Mouse (Mus musculus) layer of hippocampus, adult 11-12 months (tissue): ENCODE measurements around the gene Clip3.

ENCODE experiments used
- DNase-seq: peaks from one replicate; pipeline ENCODE4 v3.0.0; 2022; ENCODE audit warnings: low spot score

The Clip3 gene

GRCm38 (mm10) chr7:30291215-30292131, at the start of gene Clip3:
TSS of gene Clip3 (plus strand) at chr7:30291728.
- peak; percentile 91 for DNase-seq

- DNase-seq = no peak
Measured at GRCm38 (mm10) chr7:30251956-30252954, 39.3 kb upstream of the Clip3 start.

GRCm38 (mm10) chr7:30265041-30265440, 26.5 kb upstream of the Clip3 start:
- no peak for DNase-seq

GRCm38 (mm10) chr7:30265531-30265930, 26.0 kb upstream of the Clip3 start:
- DNase-seq = no peak

- no peak for DNase-seq
Measured at GRCm38 (mm10) chr7:30265935-30266334, 25.6 kb upstream of the Clip3 start.

GRCm38 (mm10) chr7:30266780-30267179, 24.7 kb upstream of the Clip3 start:
- DNase-seq = no peak

GRCm38 (mm10) chr7:30269641-30270040, 21.9 kb upstream of the Clip3 start:
- DNase-seq = no peak

- no peak for DNase-seq
Measured at GRCm38 (mm10) chr7:30274383-30274782, 17.1 kb upstream of the Clip3 start.

GRCm38 (mm10) chr7:30278911-30279310, 12.6 kb upstream of the Clip3 start:
- no peak for DNase-seq

GRCm38 (mm10) chr7:30279536-30279935, 12.0 kb upstream of the Clip3 start:
- no peak for DNase-seq

GRCm38 (mm10) chr7:30279951-30280669, 11.4 kb upstream of the Clip3 start, which contains the start of the genes Thap8 and Wdr62:
TSS of gene Thap8 (plus strand) at chr7:30280094.
TSS of gene Wdr62 (minus strand) at chr7:30280419.
- DNase-seq = peak; percentile 92

- peak; percentile 91 for DNase-seq
Measured at GRCm38 (mm10) chr7:30280670-30281138, 10.8 kb upstream of the Clip3 start.

- no peak for DNase-seq
Measured at GRCm38 (mm10) chr7:30281522-30281921, 10.0 kb upstream of the Clip3 start.

- DNase-seq = no peak
Measured at GRCm38 (mm10) chr7:30282740-30283139, 8.8 kb upstream of the Clip3 start.

GRCm38 (mm10) chr7:30286701-30287410, 4.7 kb upstream of the Clip3 start:
- no peak for DNase-seq

GRCm38 (mm10) chr7:30288046-30288445, 3.5 kb upstream of the Clip3 start:
- no peak for DNase-seq

- no peak for DNase-seq
Measured at GRCm38 (mm10) chr7:30289071-30289713, 2.3 kb upstream of the Clip3 start.

GRCm38 (mm10) chr7:30289714-30290399, 1.7 kb upstream of the Clip3 start:
- DNase-seq = peak; percentile 70

GRCm38 (mm10) chr7:30293795-30294194, 2.3 kb downstream of the Clip3 start:
- DNase-seq = no peak

- no peak for DNase-seq
Measured at GRCm38 (mm10) chr7:30294296-30294695, 2.8 kb downstream of the Clip3 start.
